Mouse (Mus musculus): ENCODE data around the gene Jph2. TPM values are rescaled to one million over a fixed set of nuclear protein-coding genes. Genes with fewer than 3 reads are reported as not detected.

Gene Jph2
- polyA plus RNA-seq, 1 experiment, result 2.3 TPM

DNA sequence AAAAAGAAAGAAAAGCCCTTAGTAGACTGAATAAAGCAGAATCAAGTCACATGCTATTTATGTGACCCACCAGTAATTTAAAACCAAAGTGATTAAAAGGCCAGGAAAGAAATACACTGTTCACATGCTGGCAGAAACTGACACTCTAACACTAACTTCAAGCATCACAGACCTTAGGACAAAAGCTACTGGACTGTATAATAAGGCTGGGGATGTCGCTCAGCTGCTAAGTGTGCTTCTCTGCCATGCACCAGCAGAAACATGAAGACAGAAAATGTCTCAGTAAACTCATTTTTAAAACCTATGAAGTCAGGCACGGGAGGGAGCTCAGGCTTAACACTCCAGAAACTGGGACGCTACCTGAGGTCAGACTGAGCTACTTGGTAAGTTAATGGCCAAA is 12.4 kb upstream of the Jph2 start:
- Histone ChIP-seq H3K4me3 (ENCODE audit: control insufficient read depth, low read depth, low read length) (no peak overlapping the region), H3K27ac (ENCODE audit: control insufficient read depth, insufficient read depth, low read depth, low read length) (no peak overlapping the region), H3K36me3 (ENCODE audit: control insufficient read depth, insufficient read depth, low read length) (no peaks in the 10 kb centered on the region), H3K27me3 (ENCODE audit: control insufficient read depth, insufficient read depth, low read length) (no peaks in the 10 kb centered on the region), H3K4me1 (ENCODE audit: control insufficient read depth, insufficient read depth, low read length) (no peaks in the 10 kb centered on the region)
- TF ChIP-seq POLR2A (IDR thresholded peaks at IDR 0.05; ENCODE audit: control insufficient read depth, low read depth, low read length) (no peak), CTCF (IDR thresholded peaks at IDR 0.05; ENCODE audit: control insufficient read depth, insufficient read depth, insufficient replicate concordance, low read depth, low read length) (no peak)

DNA sequence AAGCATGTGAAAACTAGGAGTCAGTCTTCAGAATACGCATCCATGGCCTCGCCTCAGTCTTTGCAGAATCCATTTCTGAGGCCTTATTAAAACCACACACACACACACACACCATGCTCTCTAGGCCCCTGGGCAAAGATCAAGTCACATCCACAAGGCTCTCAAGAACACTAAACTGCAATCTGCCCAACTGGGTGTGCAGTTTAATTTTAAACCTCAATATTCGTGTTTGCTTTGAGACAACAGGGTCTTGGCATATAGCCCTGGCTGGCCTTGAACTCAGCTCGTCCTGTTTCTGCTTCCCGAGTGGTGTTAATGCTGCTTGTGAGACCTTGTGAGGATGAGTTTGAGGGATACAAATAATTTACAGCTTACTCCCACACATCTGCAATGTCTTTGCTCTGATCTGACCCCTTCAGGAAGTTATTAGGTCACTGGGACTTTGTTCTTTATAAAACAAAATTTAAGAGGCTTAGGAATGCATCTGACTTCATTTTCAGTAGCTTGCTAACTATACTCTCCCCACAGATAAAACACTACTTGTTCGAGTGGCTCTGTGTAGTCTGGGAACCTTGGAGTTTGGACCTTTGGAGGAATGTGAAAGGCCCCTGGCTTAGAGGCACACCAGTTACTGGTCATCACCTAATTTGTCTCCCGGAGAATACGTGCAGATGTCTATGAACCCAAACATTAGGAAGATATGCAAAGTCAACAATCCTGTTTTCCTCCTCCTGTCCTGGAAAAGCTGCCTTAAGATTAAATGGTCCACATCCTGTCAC is 6.4 kb upstream of the Jph2 start:
- no peaks in the 10 kb centered on the region for H3K36me3 ChIP-seq (ENCODE audit: control insufficient read depth, insufficient read depth, low read length)
- peaks cover 3% of the 10 kb centered on the region; the same call in 1 of the 2 replicates for H3K4me1 ChIP-seq (ENCODE audit: control insufficient read depth, insufficient read depth, low read length)
- H3K27me3 ChIP-seq (ENCODE audit: control insufficient read depth, insufficient read depth, low read length), result no peaks in the 10 kb centered on the region
- no peak overlapping the region for H3K27ac ChIP-seq (ENCODE audit: control insufficient read depth, insufficient read depth, low read depth, low read length)
- H3K4me3 ChIP-seq (ENCODE audit: control insufficient read depth, low read depth, low read length), result no peak overlapping the region
- no peak for TF ChIP-seq CTCF (IDR thresholded peaks at IDR 0.05; ENCODE audit: control insufficient read depth, insufficient read depth, insufficient replicate concordance, low read depth, low read length)
- TF ChIP-seq POLR2A (IDR thresholded peaks at IDR 0.05; ENCODE audit: control insufficient read depth, low read depth, low read length), result no peak

DNA sequence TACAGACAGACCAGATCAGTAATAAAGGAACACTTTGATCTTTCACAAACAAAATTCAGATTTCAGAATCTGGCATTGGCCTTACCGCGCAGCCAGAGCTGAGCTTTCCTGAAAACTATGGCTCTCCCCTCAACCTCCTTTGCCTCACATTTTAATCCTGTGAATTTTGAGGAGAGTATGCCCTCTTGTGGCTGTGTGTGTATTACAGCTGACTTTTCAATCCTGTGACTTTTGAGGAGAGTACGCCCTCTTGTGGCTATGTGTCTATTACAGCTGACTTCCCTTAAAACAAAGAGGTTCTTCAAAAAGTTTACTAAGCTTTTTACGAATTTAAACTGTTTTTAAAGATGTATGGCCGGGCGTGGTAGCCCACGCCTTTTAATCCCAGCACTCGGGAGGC is 3.4 kb upstream of the Jph2 start:
- no peaks in the 10 kb centered on the region for H3K36me3 ChIP-seq (ENCODE audit: control insufficient read depth, insufficient read depth, low read length)
- no peak overlapping the region for H3K27ac ChIP-seq (ENCODE audit: control insufficient read depth, insufficient read depth, low read depth, low read length)
- H3K4me1 ChIP-seq (ENCODE audit: control insufficient read depth, insufficient read depth, low read length), result peaks cover 16% of the 10 kb centered on the region
- H3K4me3 ChIP-seq (ENCODE audit: control insufficient read depth, low read depth, low read length), result no peak overlapping the region
- no peak for TF ChIP-seq POLR2A (IDR thresholded peaks at IDR 0.05; ENCODE audit: control insufficient read depth, low read depth, low read length)
- TF ChIP-seq CTCF (IDR thresholded peaks at IDR 0.05; ENCODE audit: control insufficient read depth, insufficient read depth, insufficient replicate concordance, low read depth, low read length), result peak; percentile 35; the same call in 1 of the 2 replicates
- H3K27me3 ChIP-seq (ENCODE audit: control insufficient read depth, insufficient read depth, low read length), result no peaks in the 10 kb centered on the region

- no peaks in the 10 kb centered on the region for H3K27me3 ChIP-seq (ENCODE audit: control insufficient read depth, insufficient read depth, low read length)
- TF ChIP-seq CTCF (IDR thresholded peaks at IDR 0.05; ENCODE audit: control insufficient read depth, insufficient read depth, insufficient replicate concordance, low read depth, low read length) (no peak), POLR2A (IDR thresholded peaks at IDR 0.05; ENCODE audit: control insufficient read depth, low read depth, low read length) (no peak)
- H3K4me1 ChIP-seq (ENCODE audit: control insufficient read depth, insufficient read depth, low read length), result peaks cover 16% of the 10 kb centered on the region
- H3K27ac ChIP-seq (ENCODE audit: control insufficient read depth, insufficient read depth, low read depth, low read length), result peak overlapping the region; percentile 58
- no peak overlapping the region for H3K4me3 ChIP-seq (ENCODE audit: control insufficient read depth, low read depth, low read length)
- H3K36me3 ChIP-seq (ENCODE audit: control insufficient read depth, insufficient read depth, low read length), result no peaks in the 10 kb centered on the region
Observed at GRCm38 (mm10) chr2:163399222-163399621, 1.4 kb upstream of the Jph2 start.

- no peaks in the 10 kb centered on the region for H3K27me3 ChIP-seq (ENCODE audit: control insufficient read depth, insufficient read depth, low read length)
- H3K4me1 ChIP-seq (ENCODE audit: control insufficient read depth, insufficient read depth, low read length), result peaks cover 16% of the 10 kb centered on the region
- TF ChIP-seq CTCF (IDR thresholded peaks at IDR 0.05; ENCODE audit: control insufficient read depth, insufficient read depth, insufficient replicate concordance, low read depth, low read length), result no peak
- no peak for TF ChIP-seq POLR2A (IDR thresholded peaks at IDR 0.05; ENCODE audit: control insufficient read depth, low read depth, low read length)
- H3K4me3 ChIP-seq (ENCODE audit: control insufficient read depth, low read depth, low read length), result no peak overlapping the region
- H3K36me3 ChIP-seq (ENCODE audit: control insufficient read depth, insufficient read depth, low read length), result no peaks in the 10 kb centered on the region
- peak overlapping the region; percentile 18 for H3K27ac ChIP-seq (ENCODE audit: control insufficient read depth, insufficient read depth, low read depth, low read length)
Observed at GRCm38 (mm10) chr2:163398770-163399169, 977 bp upstream of the Jph2 start.

GRCm38 (mm10) chr2:163397071-163397470 is 722 bp downstream of the Jph2 start:
- H3K4me3 ChIP-seq (ENCODE audit: control insufficient read depth, low read depth, low read length), result peak overlapping the region; percentile 47

DNA sequence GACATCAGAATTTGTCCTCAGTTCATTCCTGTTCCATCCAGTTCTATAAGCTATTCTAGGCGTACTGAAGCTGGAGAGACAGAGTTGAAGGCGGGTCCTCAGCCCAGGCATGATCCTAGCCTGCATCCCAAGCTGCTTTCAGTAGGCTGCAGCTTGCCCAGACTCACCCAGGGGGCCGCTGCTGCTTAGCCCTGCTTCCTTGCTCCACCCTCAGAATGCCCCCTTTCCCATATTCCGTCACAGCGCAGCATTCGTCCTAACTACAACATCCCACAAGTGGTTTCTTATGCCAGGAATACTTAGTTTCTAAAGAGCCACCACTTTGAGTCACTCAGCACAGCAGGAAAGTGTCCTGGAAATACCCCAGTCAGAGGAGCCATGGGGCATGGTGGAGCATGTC is 2.8 kb downstream of the Jph2 start:
- Histone ChIP-seq H3K4me3 (ENCODE audit: control insufficient read depth, low read depth, low read length) (no peak overlapping the region), H3K4me1 (ENCODE audit: control insufficient read depth, insufficient read depth, low read length) (peaks cover 16% of the 10 kb centered on the region), H3K27ac (ENCODE audit: control insufficient read depth, insufficient read depth, low read depth, low read length) (no peak overlapping the region), H3K36me3 (ENCODE audit: control insufficient read depth, insufficient read depth, low read length) (no peaks in the 10 kb centered on the region), H3K27me3 (ENCODE audit: control insufficient read depth, insufficient read depth, low read length) (no peaks in the 10 kb centered on the region)
- no peak for TF ChIP-seq CTCF (IDR thresholded peaks at IDR 0.05; ENCODE audit: control insufficient read depth, insufficient read depth, insufficient replicate concordance, low read depth, low read length)
- no peak for TF ChIP-seq POLR2A (IDR thresholded peaks at IDR 0.05; ENCODE audit: control insufficient read depth, low read depth, low read length)

More at GRCm38 (mm10) chr2:163397071-163397470, 722 bp downstream of the Jph2 start:
- no peaks in the 10 kb centered on the region for H3K36me3 ChIP-seq (ENCODE audit: control insufficient read depth, insufficient read depth, low read length)
- H3K4me1 ChIP-seq (ENCODE audit: control insufficient read depth, insufficient read depth, low read length), result peaks cover 16% of the 10 kb centered on the region
- no peak overlapping the region for H3K27ac ChIP-seq (ENCODE audit: control insufficient read depth, insufficient read depth, low read depth, low read length)
- no peak for TF ChIP-seq CTCF (IDR thresholded peaks at IDR 0.05; ENCODE audit: control insufficient read depth, insufficient read depth, insufficient replicate concordance, low read depth, low read length)
- no peak; the same call in 1 of the 2 replicates for TF ChIP-seq POLR2A (IDR thresholded peaks at IDR 0.05; ENCODE audit: control insufficient read depth, low read depth, low read length)
- no peaks in the 10 kb centered on the region for H3K27me3 ChIP-seq (ENCODE audit: control insufficient read depth, insufficient read depth, low read length)
